Mouse (Mus musculus): ENCODE data around the gene Crtc3. TPM values are rescaled to one million over a fixed set of nuclear protein-coding genes. Genes with fewer than 3 reads are reported as not detected.

The Crtc3 gene
- polyA plus RNA-seq, 1 experiment from 2014 or later, result 4.1 TPM

DNA sequence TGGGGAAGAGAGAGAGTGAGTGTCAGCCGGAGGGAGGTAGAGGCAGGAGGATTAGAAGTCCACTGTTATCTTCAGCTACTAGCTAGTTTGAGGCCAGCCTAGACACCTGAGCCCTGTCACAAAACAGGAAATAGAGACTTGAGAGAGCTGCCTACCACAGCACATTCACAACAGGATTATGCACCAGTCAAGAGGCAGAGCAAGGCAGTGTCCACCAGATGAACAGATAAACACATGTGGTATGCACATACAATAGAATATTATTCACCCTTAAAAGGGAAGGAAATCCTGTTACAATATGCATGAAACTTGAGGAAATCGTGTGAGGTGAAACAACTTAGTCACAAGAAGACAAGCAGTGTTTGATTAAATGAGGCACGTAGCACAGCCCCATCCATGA lies 16.4 kb downstream of the Crtc3 start:
- TF ChIP-seq EP300 (IDR thresholded peaks at IDR 0.05; ENCODE audit: low read depth), result no peak
- TF ChIP-seq CTCF (IDR thresholded peaks at IDR 0.05; ENCODE audit: low read depth), result no peak
- H3K4me3 ChIP-seq (ENCODE audit: low read depth, low read length), result no peak overlapping the region
- peaks cover 10% of the 10 kb centered on the region for H3K4me1 ChIP-seq (ENCODE audit: insufficient read depth)
- DNase-seq (no peak), ATAC-seq (no peak)
- 65% methylated on average over 3 of the region's 3 CpGs for WGBS (ENCODE audit: insufficient replicate concordance)
- no peak overlapping the region for H3K27ac ChIP-seq (ENCODE audit: low read depth)
- H3K9me3 ChIP-seq (ENCODE audit: low read length), result no peaks in the 10 kb centered on the region
- H3K27me3 ChIP-seq (ENCODE audit: insufficient read depth, low read length), result no peaks in the 10 kb centered on the region
- H3K36me3 ChIP-seq (replicated peaks; ENCODE audit: insufficient read depth, low read length), result peaks cover 14% of the 10 kb centered on the region
- H3K9ac ChIP-seq (replicated peaks), result no peak overlapping the region
- H3K4me2 ChIP-seq (ENCODE audit: low read depth, low read length), result no peak overlapping the region

DNA sequence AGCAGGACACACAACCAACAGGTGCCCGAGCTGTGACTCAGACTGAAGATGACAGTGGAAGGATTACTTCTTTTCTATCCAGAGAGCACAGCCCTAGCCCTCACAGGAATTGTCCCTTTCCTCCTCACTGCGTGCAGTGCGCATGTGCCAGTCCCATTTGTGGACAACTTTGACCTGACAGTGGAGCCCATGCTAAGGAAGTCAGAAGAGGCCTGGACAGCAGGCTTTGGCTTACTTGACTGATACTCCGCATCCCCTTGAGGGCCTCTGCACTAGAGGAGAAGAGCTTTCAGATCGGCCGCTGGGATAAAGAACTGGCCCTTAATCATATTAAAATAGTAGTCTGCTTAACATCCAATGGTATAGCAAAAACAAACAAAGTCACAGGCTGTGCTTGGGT lies 17.8 kb downstream of the Crtc3 start:
- Histone ChIP-seq H3K9ac (replicated peaks) (no peak overlapping the region), H3K4me1 (ENCODE audit: insufficient read depth) (peaks cover 17% of the 10 kb centered on the region), H3K4me2 (ENCODE audit: low read depth, low read length) (no peak overlapping the region), H3K36me3 (replicated peaks; ENCODE audit: insufficient read depth, low read length) (peaks cover 8% of the 10 kb centered on the region; the same call in 1 of the 2 replicates), H3K27me3 (ENCODE audit: insufficient read depth, low read length) (no peaks in the 10 kb centered on the region), H3K4me3 (ENCODE audit: low read depth, low read length) (no peak overlapping the region), H3K9me3 (ENCODE audit: low read length) (no peaks in the 10 kb centered on the region), H3K27ac (ENCODE audit: low read depth) (no peak overlapping the region)
- TF ChIP-seq CTCF (IDR thresholded peaks at IDR 0.05; ENCODE audit: low read depth) (no peak), EP300 (IDR thresholded peaks at IDR 0.05; ENCODE audit: low read depth) (no peak)
- WGBS (ENCODE audit: insufficient replicate concordance), result 84% methylated on average over 6 of the region's 6 CpGs
- DNase-seq (no peak), ATAC-seq (no peak)

DNA sequence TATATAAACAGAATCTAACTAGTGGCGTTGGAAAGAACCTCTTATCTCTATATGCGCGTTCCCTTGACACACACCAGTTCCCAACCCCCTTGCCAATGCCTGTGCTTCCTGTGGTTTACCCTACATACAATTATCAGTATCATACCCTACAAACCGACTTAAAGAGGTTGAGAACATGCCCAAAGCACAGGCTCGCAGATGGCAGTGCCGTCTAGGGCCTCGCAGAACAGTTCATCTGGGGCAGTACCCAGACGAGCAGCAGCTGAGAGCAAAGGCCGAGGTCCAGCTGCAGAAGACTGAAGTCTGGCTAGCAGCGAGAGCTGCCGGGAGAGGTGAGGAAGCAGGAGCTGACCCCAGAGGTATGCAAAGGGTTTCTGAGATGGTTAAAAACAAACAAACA lies 21.5 kb downstream of the Crtc3 start:
- peak overlapping the region; percentile 51 for H3K4me2 ChIP-seq (ENCODE audit: low read depth, low read length)
- 0 out of 2 replicates have a peak, but pooled peaks cover 2% of the 10 kb centered on the region for H3K36me3 ChIP-seq (replicated peaks; ENCODE audit: insufficient read depth, low read length)
- no peak overlapping the region for H3K4me3 ChIP-seq (ENCODE audit: low read depth, low read length)
- ATAC-seq (peak; percentile 71), DNase-seq (no peak)
- peaks cover 21% of the 10 kb centered on the region for H3K4me1 ChIP-seq (ENCODE audit: insufficient read depth)
- peak; percentile 61; the same call in 1 of the 2 replicates for TF ChIP-seq EP300 (IDR thresholded peaks at IDR 0.05; ENCODE audit: low read depth)
- TF ChIP-seq CTCF (IDR thresholded peaks at IDR 0.05; ENCODE audit: low read depth), result no peak
- H3K27ac ChIP-seq (ENCODE audit: low read depth), result peak overlapping the region; percentile 61
- 15% methylated on average over 11 of the region's 11 CpGs for WGBS (ENCODE audit: insufficient replicate concordance)
- H3K9me3 ChIP-seq (ENCODE audit: low read length), result no peaks in the 10 kb centered on the region
- no peaks in the 10 kb centered on the region for H3K27me3 ChIP-seq (ENCODE audit: insufficient read depth, low read length)
- H3K9ac ChIP-seq (replicated peaks), result no peak overlapping the region

DNA sequence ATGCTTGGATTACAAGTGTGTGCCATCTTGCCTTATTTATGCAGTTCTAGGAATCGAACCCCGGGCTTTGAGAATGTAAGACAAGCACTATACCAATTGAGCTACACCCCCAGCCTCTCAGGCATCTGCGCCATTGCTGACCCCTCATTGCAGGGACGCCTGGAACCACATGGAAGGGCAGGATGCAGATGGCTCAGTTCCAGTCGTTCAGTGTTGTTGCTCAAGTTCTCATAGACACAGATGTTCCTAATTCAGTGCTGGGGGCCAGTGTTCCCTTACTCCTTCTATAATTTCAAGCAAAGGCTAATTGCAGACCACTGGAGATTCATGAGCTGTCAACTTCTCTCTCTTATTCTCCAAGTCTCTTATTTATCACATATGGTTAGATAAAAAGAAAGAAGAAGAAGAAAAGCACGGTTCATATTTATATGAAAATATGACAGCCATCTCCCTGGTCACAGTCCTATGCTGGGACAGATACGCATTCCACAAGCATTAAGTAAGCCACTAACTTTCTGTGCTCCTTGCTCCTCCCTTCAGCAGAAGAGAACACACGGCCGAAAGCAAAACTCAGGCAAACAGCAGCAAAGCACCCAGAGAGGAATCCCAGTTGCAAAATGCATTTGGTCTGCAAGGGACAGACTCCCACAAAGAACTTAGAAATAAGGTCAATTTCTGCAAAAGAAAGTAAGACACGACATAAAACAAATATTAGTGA lies 22.3 kb downstream of the Crtc3 start:
- WGBS (ENCODE audit: insufficient replicate concordance), result 42% methylated on average over 10 of the region's 10 CpGs
- Histone ChIP-seq H3K9ac (replicated peaks) (no peak overlapping the region), H3K4me1 (ENCODE audit: insufficient read depth) (peaks cover 21% of the 10 kb centered on the region), H3K4me2 (ENCODE audit: low read depth, low read length) (peak overlapping the region; percentile 51), H3K4me3 (ENCODE audit: low read depth, low read length) (no peak overlapping the region), H3K9me3 (ENCODE audit: low read length) (no peaks in the 10 kb centered on the region), H3K27ac (ENCODE audit: low read depth) (peak overlapping the region; percentile 61), H3K27me3 (ENCODE audit: insufficient read depth, low read length) (no peaks in the 10 kb centered on the region), H3K36me3 (replicated peaks; ENCODE audit: insufficient read depth, low read length) (0 out of 2 replicates have a peak, but pooled peaks cover 2% of the 10 kb centered on the region)
- DNase-seq (no peak), ATAC-seq (no peak)
- TF ChIP-seq CTCF (IDR thresholded peaks at IDR 0.05; ENCODE audit: low read depth), result no peak
- no peak for TF ChIP-seq EP300 (IDR thresholded peaks at IDR 0.05; ENCODE audit: low read depth)

DNA sequence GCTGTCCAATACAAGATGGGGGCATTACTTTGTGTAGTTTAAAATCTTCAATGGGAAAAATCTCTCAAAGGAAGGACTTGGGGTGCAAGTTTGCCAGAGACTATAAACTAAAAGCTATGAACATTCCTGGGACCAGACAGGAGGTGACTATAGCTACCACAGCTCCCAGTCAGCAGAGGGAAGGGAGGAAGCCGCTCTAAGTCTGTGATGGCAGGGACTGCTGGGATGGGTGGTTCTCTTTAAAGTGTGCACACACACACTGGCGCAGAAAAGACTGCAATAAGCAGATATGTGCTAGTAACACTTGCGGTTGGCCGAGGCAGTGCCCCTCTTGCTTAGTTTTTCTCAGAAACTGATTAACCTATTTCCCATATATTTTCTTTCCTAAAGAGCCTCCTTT lies 27.6 kb downstream of the Crtc3 start:
- Histone ChIP-seq H3K36me3 (replicated peaks; ENCODE audit: insufficient read depth, low read length) (no peaks in the 10 kb centered on the region), H3K4me2 (ENCODE audit: low read depth, low read length) (no peak overlapping the region), H3K4me1 (ENCODE audit: insufficient read depth) (peaks cover 14% of the 10 kb centered on the region), H3K9ac (replicated peaks) (no peak overlapping the region), H3K27ac (ENCODE audit: low read depth) (no peak overlapping the region), H3K9me3 (ENCODE audit: low read length) (no peaks in the 10 kb centered on the region), H3K27me3 (ENCODE audit: insufficient read depth, low read length) (no peaks in the 10 kb centered on the region), H3K4me3 (ENCODE audit: low read depth, low read length) (no peak overlapping the region)
- ATAC-seq (peak; percentile 29; the same call in 1 of the 2 replicates), DNase-seq (no peak)
- WGBS (ENCODE audit: insufficient replicate concordance), result 56% methylated on average over 4 of the region's 4 CpGs
- no peak for TF ChIP-seq EP300 (IDR thresholded peaks at IDR 0.05; ENCODE audit: low read depth)
- TF ChIP-seq CTCF (IDR thresholded peaks at IDR 0.05; ENCODE audit: low read depth), result no peak

DNA sequence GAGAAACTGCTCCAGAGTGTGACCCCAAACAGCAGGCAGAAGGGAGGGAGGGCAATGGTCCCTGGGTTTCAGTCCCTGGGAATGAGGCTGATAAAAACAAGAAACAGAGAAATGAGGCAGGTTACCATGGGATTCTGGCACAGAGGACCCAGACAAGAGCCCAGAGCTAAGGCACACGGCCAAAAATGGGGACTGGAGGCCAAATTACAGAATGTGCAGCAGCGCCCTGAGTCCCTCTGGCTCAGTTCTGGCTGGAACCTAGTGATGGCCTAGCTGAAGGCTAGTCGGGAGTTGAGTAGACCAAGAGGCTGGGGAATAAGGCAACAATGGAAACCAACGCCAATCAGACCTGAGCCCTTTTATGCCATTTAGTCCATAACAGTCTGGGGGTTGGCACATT lies 28.1 kb downstream of the Crtc3 start:
- TF ChIP-seq EP300 (IDR thresholded peaks at IDR 0.05; ENCODE audit: low read depth) (no peak), CTCF (IDR thresholded peaks at IDR 0.05; ENCODE audit: low read depth) (no peak)
- Histone ChIP-seq H3K27me3 (ENCODE audit: insufficient read depth, low read length) (no peaks in the 10 kb centered on the region), H3K9me3 (ENCODE audit: low read length) (no peaks in the 10 kb centered on the region), H3K4me2 (ENCODE audit: low read depth, low read length) (no peak overlapping the region), H3K36me3 (replicated peaks; ENCODE audit: insufficient read depth, low read length) (no peaks in the 10 kb centered on the region), H3K4me1 (ENCODE audit: insufficient read depth) (peaks cover 15% of the 10 kb centered on the region), H3K27ac (ENCODE audit: low read depth) (no peak overlapping the region), H3K4me3 (ENCODE audit: low read depth, low read length) (no peak overlapping the region), H3K9ac (replicated peaks) (no peak overlapping the region)
- 75% methylated on average over 4 of the region's 4 CpGs for WGBS (ENCODE audit: insufficient replicate concordance)
- DNase-seq (no peak), ATAC-seq (no peak)

Measured in liver, postnatal 0 days (tissue).